9 mouse cellular contexts compared by ENCODE assay signal in the genomic region with DNA sequence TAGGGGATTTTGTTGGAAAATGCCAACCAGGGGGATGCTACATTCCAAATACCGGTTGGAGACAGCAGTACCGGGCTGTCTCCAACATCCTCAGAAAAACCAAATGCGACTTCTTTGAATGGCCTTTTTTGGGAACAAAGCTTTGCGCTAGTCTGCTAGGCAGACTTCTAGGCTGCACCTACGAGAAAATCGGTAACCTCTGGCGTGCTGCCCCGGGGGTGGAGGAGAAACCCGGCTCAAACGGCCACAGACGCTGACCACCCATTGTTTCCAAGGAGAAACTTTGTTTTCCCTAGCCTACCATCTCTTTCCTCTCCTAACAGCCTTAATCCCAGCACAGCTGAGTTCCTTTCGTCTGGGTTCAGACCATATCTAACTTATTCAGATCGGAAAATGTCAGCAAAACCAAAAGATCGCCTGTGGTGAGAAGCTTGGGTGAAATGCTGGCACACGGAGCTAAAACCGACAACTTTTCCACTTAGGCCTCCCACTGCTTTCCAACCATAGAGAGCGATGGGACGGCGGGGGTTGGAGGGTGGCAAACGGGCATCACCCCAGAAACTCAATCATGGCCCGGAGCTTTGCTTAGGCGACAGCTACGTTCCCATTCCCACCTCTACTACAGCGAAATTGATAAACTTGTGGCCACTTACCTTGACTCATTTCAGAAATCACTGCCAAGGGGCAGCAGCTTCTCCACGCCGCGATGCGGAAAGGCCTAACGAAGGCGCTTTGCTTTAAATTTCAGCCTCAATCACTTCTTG. TPM values are rescaled to one million over a fixed set of nuclear protein-coding genes. Genes with fewer than 3 reads are reported as not detected.
DNase-seq lines count a peak whose midpoint lies in the region; ATAC-seq and TF ChIP-seq lines count a peak whose summit lies in the region.
"Had no signal": no experiment of that assay in that cellular context is flagged by ENCODE, and none has a peak within 500 bp of the region (broad histone marks: within the 10 kb centered on the region; RNA-seq: fewer than 3 reads in every experiment).

No protein-coding gene starts in this region.

- no peak overlapping the region for H3K27ac ChIP-seq in lung, embryonic 15.5 days
- H3K27ac ChIP-seq in embryonic facial prominence, embryonic 13.5 days, result no peak overlapping the region
- H3K27ac ChIP-seq in hindbrain, embryonic 13.5 days, result no peak overlapping the region
- H3K27ac ChIP-seq in liver, postnatal 0 days (ENCODE audit: low read depth), result no peak overlapping the region

- peak overlapping the region; percentile 36 for H3K4me2 ChIP-seq in lung, embryonic 15.5 days
- peak overlapping the region; percentile 36; the same call in 1 of the 2 replicates for H3K4me2 ChIP-seq in embryonic facial prominence, embryonic 13.5 days
- H3K4me2 ChIP-seq in hindbrain, embryonic 13.5 days, result no peak overlapping the region
- peak overlapping the region; percentile 20 for H3K4me2 ChIP-seq in liver, postnatal 0 days (ENCODE audit: low read depth, low read length)

- intact Hi-C loops in left cerebral cortex, postnatal 25 days (cut with DNase I), result no loop called here

- peaks cover 98% of the 10 kb centered on the region for H3K27me3 ChIP-seq in lung, embryonic 15.5 days
- peaks cover 99% of the 10 kb centered on the region for H3K27me3 ChIP-seq in embryonic facial prominence, embryonic 13.5 days
- H3K27me3 ChIP-seq in hindbrain, embryonic 13.5 days, result peaks cover 98% of the 10 kb centered on the region
- H3K27me3 ChIP-seq in liver, postnatal 0 days (ENCODE audit: insufficient read depth, low read length), result peaks cover 100% of the 10 kb centered on the region

- no peak for TF ChIP-seq EP300 in liver, postnatal 0 days (IDR thresholded peaks at IDR 0.05; ENCODE audit: low read depth)

- ATAC-seq in lung, embryonic 15.5 days (ENCODE audit: borderline replicate concordance, extremely low read depth, low FRiP score, low TSS enrichment), result peak; percentile 12; the same call in 1 of the 2 replicates
- no peak for ATAC-seq in embryonic facial prominence, embryonic 13.5 days (ENCODE audit: insufficient number of reproducible peaks, insufficient read depth, low FRiP score, low TSS enrichment, low read depth)
- ATAC-seq in hindbrain, embryonic 13.5 days (ENCODE audit: low FRiP score), result no peak
- ATAC-seq in liver, postnatal 0 days, result no peak
- no peak for ATAC-seq in frontal cortex, adult (ENCODE audit: low TSS enrichment)

- peak overlapping the region; percentile 19; the same call in 1 of the 2 replicates for H3K4me3 ChIP-seq in lung, embryonic 15.5 days
- peak overlapping the region; percentile 20; the same call in 1 of the 2 replicates for H3K4me3 ChIP-seq in embryonic facial prominence, embryonic 13.5 days
- peak overlapping the region; percentile 12; the same call in 1 of the 2 replicates for H3K4me3 ChIP-seq in hindbrain, embryonic 13.5 days
- peak overlapping the region; percentile 10; the same call in 1 of the 2 replicates for H3K4me3 ChIP-seq in liver, postnatal 0 days (ENCODE audit: low read depth, low read length)

- no peak overlapping the region for H3K9ac ChIP-seq in lung, embryonic 15.5 days
- H3K9ac ChIP-seq in embryonic facial prominence, embryonic 13.5 days, result no peak overlapping the region
- no peak overlapping the region for H3K9ac ChIP-seq in hindbrain, embryonic 13.5 days
- H3K9ac ChIP-seq in liver, postnatal 0 days (replicated peaks), result no peak overlapping the region

- H3K4me1 ChIP-seq in lung, embryonic 15.5 days, result peaks cover 3% of the 10 kb centered on the region; the same call in 1 of the 2 replicates
- no peaks in the 10 kb centered on the region for H3K4me1 ChIP-seq in embryonic facial prominence, embryonic 13.5 days
- 0 out of 2 replicates have a peak, but pooled peaks cover 5% of the 10 kb centered on the region for H3K4me1 ChIP-seq in hindbrain, embryonic 13.5 days (replicated peaks)
- peaks cover 1% of the 10 kb centered on the region for H3K4me1 ChIP-seq in liver, postnatal 0 days (ENCODE audit: insufficient read depth)

- no peak for TF ChIP-seq CTCF in liver, postnatal 0 days (IDR thresholded peaks at IDR 0.05; ENCODE audit: low read depth)

- WGBS in lung, embryonic 15.5 days, result 2% methylated on average over 30 of the region's 30 CpGs
- WGBS in embryonic facial prominence, embryonic 13.5 days, result 1% methylated on average over 30 of the region's 30 CpGs
- WGBS in hindbrain, embryonic 13.5 days, result under 1% methylated on average over 30 of the region's 30 CpGs
- WGBS in liver, postnatal 0 days (ENCODE audit: insufficient replicate concordance), result 3% methylated on average over 30 of the region's 30 CpGs

- H3K36me3 ChIP-seq in lung, embryonic 15.5 days, result no peaks in the 10 kb centered on the region
- no peaks in the 10 kb centered on the region for H3K36me3 ChIP-seq in embryonic facial prominence, embryonic 13.5 days
- no peaks in the 10 kb centered on the region for H3K36me3 ChIP-seq in hindbrain, embryonic 13.5 days
- no peaks in the 10 kb centered on the region for H3K36me3 ChIP-seq in liver, postnatal 0 days (replicated peaks; ENCODE audit: insufficient read depth, low read length)

- H3K9me3 ChIP-seq in lung, embryonic 15.5 days, result no peaks in the 10 kb centered on the region
- H3K9me3 ChIP-seq in embryonic facial prominence, embryonic 13.5 days, result no peaks in the 10 kb centered on the region
- H3K9me3 ChIP-seq in hindbrain, embryonic 13.5 days, result no peaks in the 10 kb centered on the region
- H3K9me3 ChIP-seq in liver, postnatal 0 days (ENCODE audit: low read length), result no peaks in the 10 kb centered on the region

- no peak for DNase-seq in lung, postnatal 14 days
- no peak for DNase-seq in liver, postnatal 0 days
- DNase-seq in left cerebral cortex, postnatal 25 days (ENCODE audit: low spot score in 2 of 2), result no peak

RNA-seq across cellular contexts. Expression of a gene that starts 0.8 kb away (rescaled TPM):
- 0.17 TPM in 1 of 2 replicates, not detected in the other for polyA plus RNA-seq in lung, embryonic 15.5 days (2015; fragmentation: Nextera tagmentation; extraction: Ambion mirVana)
- 0.13 TPM in 1 of 2 replicates, not detected in the other for polyA plus RNA-seq in embryonic facial prominence, embryonic 13.5 days (2015; fragmentation: Nextera tagmentation; extraction: Ambion mirVana)
- polyA plus RNA-seq in hindbrain, embryonic 13.5 days (2015; fragmentation: Nextera tagmentation; extraction: Ambion mirVana), result 0.22 TPM in 1 of 2 replicates, not detected in the other
- polyA plus RNA-seq in liver, postnatal 0 days (2015; fragmentation: Nextera tagmentation; extraction: Ambion mirVana), result not detected in 2 replicates
- not detected for total RNA-seq in left cerebral cortex, postnatal 25 days (2021)
- polyA plus RNA-seq: inflammation-experienced regulatory T-cells, adult 6 months had no signal

RNA-seq across cellular contexts. Expression of a gene that starts 5.8 kb away (rescaled TPM):
- not detected in 2 replicates for polyA plus RNA-seq in lung, embryonic 15.5 days (2015; fragmentation: Nextera tagmentation; extraction: Ambion mirVana)
- polyA plus RNA-seq in embryonic facial prominence, embryonic 13.5 days (2015; fragmentation: Nextera tagmentation; extraction: Ambion mirVana), result not detected in 2 replicates
- polyA plus RNA-seq in hindbrain, embryonic 13.5 days (2015; fragmentation: Nextera tagmentation; extraction: Ambion mirVana), result not detected in 2 replicates
- not detected in 2 replicates for polyA plus RNA-seq in liver, postnatal 0 days (2015; fragmentation: Nextera tagmentation; extraction: Ambion mirVana)
- total RNA-seq in left cerebral cortex, postnatal 25 days (2021), result not detected
- total RNA-seq: common myeloid progenitor, adult 5-6 weeks had no signal
- polyA plus RNA-seq: inflammation-experienced regulatory T-cells, adult 6 months had no signal

RNA-seq across cellular contexts. Expression of a gene that starts 8.9 kb away (rescaled TPM):
- polyA plus RNA-seq in lung, embryonic 15.5 days (2015; fragmentation: Nextera tagmentation; extraction: Ambion mirVana), result 0.16 and 0.29 TPM in 2 replicates
- polyA plus RNA-seq in embryonic facial prominence, embryonic 13.5 days (2015; fragmentation: Nextera tagmentation; extraction: Ambion mirVana), result not detected in 2 replicates
- 0.72 and 1.3 TPM in 2 replicates for polyA plus RNA-seq in hindbrain, embryonic 13.5 days (2015; fragmentation: Nextera tagmentation; extraction: Ambion mirVana)
- polyA plus RNA-seq in liver, postnatal 0 days (2015; fragmentation: Nextera tagmentation; extraction: Ambion mirVana), result 0.11 and 0.26 TPM in 2 replicates
- total RNA-seq in left cerebral cortex, postnatal 25 days (2021), result not detected

RNA-seq across cellular contexts. Expression of a gene that starts 18.2 kb away (rescaled TPM):
- 4.9 and 5.5 TPM in 2 replicates for polyA plus RNA-seq in lung, embryonic 15.5 days (2015; fragmentation: Nextera tagmentation; extraction: Ambion mirVana)
- polyA plus RNA-seq in embryonic facial prominence, embryonic 13.5 days (2015; fragmentation: Nextera tagmentation; extraction: Ambion mirVana), result not detected in 2 replicates
- 7.4 and 14.9 TPM in 2 replicates for polyA plus RNA-seq in hindbrain, embryonic 13.5 days (2015; fragmentation: Nextera tagmentation; extraction: Ambion mirVana)
- polyA plus RNA-seq in liver, postnatal 0 days (2015; fragmentation: Nextera tagmentation; extraction: Ambion mirVana), result 0.39 and 0.50 TPM in 2 replicates
- total RNA-seq in left cerebral cortex, postnatal 25 days (2021), result not detected
- polyA plus RNA-seq: inflammation-experienced regulatory T-cells, adult 6 months had no signal

RNA-seq across cellular contexts. Expression of a gene that starts 20.9 kb away (rescaled TPM):
- not detected in 2 replicates for polyA plus RNA-seq in lung, embryonic 15.5 days (2015; fragmentation: Nextera tagmentation; extraction: Ambion mirVana)
- not detected in 2 replicates for polyA plus RNA-seq in embryonic facial prominence, embryonic 13.5 days (2015; fragmentation: Nextera tagmentation; extraction: Ambion mirVana)
- polyA plus RNA-seq in hindbrain, embryonic 13.5 days (2015; fragmentation: Nextera tagmentation; extraction: Ambion mirVana), result not detected in 2 replicates
- not detected in 2 replicates for polyA plus RNA-seq in liver, postnatal 0 days (2015; fragmentation: Nextera tagmentation; extraction: Ambion mirVana)
- total RNA-seq in left cerebral cortex, postnatal 25 days (2021), result not detected
- total RNA-seq: common myeloid progenitor, adult 5-6 weeks had no signal
- polyA plus RNA-seq: inflammation-experienced regulatory T-cells, adult 6 months had no signal
